Mouse (Mus musculus): ENCODE measurements at regions not wholly inside any gene's neighbourhood (a gene's known extent, or its start where the extent isn't known, plus 50 kb on each side); places are given as distances from the start of the nearest gene placed in this dataset.

DNA sequence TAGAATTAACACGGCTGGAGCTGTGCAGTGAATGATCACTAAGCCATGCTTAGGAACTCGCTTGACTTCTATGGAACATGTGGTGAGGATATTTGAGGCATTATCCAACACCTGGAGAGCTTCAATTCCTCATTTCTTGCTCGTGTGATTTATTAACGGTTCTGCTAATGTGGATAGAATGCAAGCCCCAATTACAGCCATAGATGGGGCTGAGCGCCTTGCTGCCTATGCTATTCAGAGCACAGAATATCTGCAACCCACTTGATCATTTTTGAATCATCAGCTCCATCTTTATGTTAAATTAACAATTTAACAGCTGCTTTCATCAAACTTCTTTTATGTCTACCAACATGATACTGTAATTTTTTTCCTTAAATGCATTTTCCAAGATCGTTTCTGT lies 398.7 kb downstream of the Cmpk2 start:
- H3K9ac ChIP-seq, result no peak overlapping the region
- H3K4me2 ChIP-seq, result no peak overlapping the region
- H3K27ac ChIP-seq, result no peak overlapping the region
- WGBS, result 70% methylated on average over 6 of the region's 6 CpGs
- H3K9me3 ChIP-seq, result no peaks in the 10 kb centered on the region
- no peaks in the 10 kb centered on the region for H3K27me3 ChIP-seq (replicated peaks)
- H3K36me3 ChIP-seq (replicated peaks), result no peaks in the 10 kb centered on the region
- H3K4me1 ChIP-seq, result no peaks in the 10 kb centered on the region
- H3K4me3 ChIP-seq, result no peak overlapping the region
- no peak for ATAC-seq (replicated peaks)

DNA sequence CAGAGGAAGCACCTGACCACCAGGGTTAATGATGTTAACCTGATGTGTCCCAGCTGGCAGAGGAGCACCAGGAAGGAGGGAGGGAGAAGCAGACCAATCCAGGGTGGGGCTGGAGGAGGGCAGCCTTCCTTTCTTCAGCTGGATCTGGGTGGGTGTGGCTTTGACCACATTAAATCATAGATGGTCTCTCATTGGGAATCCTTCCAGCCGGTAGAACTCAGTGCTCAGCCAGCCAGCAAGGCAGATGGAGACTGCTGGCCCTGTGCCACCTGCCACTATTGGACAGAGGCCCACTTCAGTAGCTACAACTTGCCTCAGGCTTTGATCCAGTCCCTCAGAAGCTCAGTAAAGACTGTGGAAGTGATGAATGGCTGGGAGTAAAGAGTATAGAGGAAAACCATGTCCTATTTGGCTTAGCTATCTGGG lies 386.1 kb downstream of the Cmpk2 start:
- H3K27ac ChIP-seq, result no peak overlapping the region
- WGBS, result 11% methylated on average over 1 of the region's 1 CpGs
- 0 out of 2 replicates have a peak, but pooled peaks cover 10% of the 10 kb centered on the region for H3K9me3 ChIP-seq
- no peak overlapping the region for H3K9ac ChIP-seq
- 0 out of 2 replicates have a peak, but pooled peaks have one; percentile 42 for ATAC-seq (replicated peaks)
- no peak overlapping the region for H3K4me3 ChIP-seq
- H3K27me3 ChIP-seq (replicated peaks), result no peaks in the 10 kb centered on the region
- H3K4me2 ChIP-seq, result no peak overlapping the region
- H3K4me1 ChIP-seq, result peaks cover 3% of the 10 kb centered on the region; the same call in 1 of the 2 replicates
- H3K36me3 ChIP-seq (replicated peaks), result no peaks in the 10 kb centered on the region

DNA sequence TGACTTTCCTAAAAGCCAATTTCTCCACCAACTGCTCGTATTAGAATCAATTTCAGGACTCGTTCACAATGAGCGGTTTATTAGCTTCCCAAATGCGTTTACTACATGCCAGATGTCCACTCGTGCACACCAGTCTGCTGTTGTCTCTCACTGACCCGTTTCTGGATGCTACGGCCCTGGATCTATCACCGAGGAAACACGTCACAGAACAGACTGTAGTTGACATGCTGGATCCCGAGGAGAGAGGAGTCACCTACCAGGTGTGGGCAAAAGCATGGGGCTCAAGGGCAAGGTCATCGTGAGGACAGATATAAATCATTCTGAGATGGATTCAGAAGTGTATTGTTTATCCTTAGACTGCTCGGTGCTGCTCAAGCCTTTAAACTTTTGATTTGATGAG lies 375.9 kb downstream of the Cmpk2 start:
- H3K36me3 ChIP-seq (replicated peaks), result no peaks in the 10 kb centered on the region
- H3K27me3 ChIP-seq (replicated peaks), result no peaks in the 10 kb centered on the region
- H3K4me1 ChIP-seq, result no peaks in the 10 kb centered on the region
- no peak for ATAC-seq (replicated peaks)
- 76% methylated on average over 12 of the region's 12 CpGs for WGBS
- H3K4me3 ChIP-seq, result no peak overlapping the region
- H3K4me2 ChIP-seq, result no peak overlapping the region
- no peaks in the 10 kb centered on the region for H3K9me3 ChIP-seq
- no peak overlapping the region for H3K9ac ChIP-seq
- H3K27ac ChIP-seq, result no peak overlapping the region

DNA sequence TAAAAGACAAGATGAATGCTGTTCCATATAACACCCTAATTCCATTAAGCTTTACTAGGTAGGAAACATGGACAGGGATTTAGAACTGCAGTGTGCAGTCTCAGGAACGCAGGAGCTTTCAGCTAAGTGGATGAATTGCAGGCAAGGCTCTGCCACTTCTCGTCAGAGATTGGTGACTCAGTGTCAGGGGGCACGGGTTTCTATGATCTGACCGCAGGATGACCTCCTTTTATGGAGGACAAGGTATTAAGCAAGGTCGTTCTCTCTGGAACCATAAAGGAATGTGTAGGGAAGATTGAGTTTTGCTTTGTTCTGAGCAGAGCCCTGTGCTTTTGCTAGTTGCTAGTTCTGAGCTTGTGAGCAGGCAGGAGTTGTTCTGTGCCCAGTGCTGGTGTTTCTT lies 373.7 kb downstream of the Cmpk2 start:
- Histone ChIP-seq H3K4me3 (no peak overlapping the region), H3K36me3 (replicated peaks) (no peaks in the 10 kb centered on the region), H3K4me2 (no peak overlapping the region), H3K27me3 (replicated peaks) (no peaks in the 10 kb centered on the region), H3K27ac (no peak overlapping the region), H3K9ac (no peak overlapping the region), H3K9me3 (no peaks in the 10 kb centered on the region), H3K4me1 (no peaks in the 10 kb centered on the region)
- 32% methylated on average over 5 of the region's 5 CpGs for WGBS
- ATAC-seq (replicated peaks), result no peak

DNA sequence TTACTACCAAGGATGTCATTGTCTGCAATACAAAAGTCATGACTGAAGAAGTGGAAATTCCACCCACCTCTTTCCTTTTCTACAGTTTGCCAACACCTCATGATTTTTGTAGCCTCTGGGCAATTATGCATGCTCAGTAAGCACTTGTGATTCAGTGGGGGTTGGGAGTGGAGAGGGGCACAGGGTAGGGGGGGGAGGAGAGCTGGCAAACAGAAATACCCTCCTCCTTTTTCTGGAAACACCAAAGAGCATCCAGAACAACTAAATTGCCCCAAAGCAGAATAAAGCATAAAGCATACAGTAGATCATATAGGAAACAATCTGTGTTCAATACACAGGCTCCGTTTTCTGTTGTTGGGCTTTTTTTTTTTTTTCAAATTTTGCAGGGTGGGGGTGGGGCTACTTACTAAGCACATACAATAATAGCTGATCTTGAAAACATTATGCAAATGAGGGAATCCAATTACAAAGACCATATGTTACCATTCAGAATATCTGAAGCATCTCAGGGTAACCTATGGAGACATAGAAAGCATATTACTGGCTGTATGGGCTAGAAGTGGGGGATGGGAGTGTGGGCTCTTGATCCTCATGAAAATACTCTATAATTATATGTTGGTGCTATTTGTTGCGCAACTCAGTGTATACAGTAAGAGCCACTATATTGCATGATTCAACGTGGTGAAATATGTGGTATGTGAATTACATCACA lies 352.4 kb downstream of the Cmpk2 start:
- Histone ChIP-seq H3K9me3 (no peaks in the 10 kb centered on the region), H3K4me3 (no peak overlapping the region), H3K27me3 (replicated peaks) (no peaks in the 10 kb centered on the region), H3K4me1 (peaks cover 7% of the 10 kb centered on the region; the same call in 1 of the 2 replicates), H3K27ac (no peak overlapping the region), H3K36me3 (replicated peaks) (no peaks in the 10 kb centered on the region), H3K4me2 (no peak overlapping the region), H3K9ac (no peak overlapping the region)
- no peak for ATAC-seq (replicated peaks)
- 47% methylated on average over 3 of the region's 3 CpGs for WGBS

DNA sequence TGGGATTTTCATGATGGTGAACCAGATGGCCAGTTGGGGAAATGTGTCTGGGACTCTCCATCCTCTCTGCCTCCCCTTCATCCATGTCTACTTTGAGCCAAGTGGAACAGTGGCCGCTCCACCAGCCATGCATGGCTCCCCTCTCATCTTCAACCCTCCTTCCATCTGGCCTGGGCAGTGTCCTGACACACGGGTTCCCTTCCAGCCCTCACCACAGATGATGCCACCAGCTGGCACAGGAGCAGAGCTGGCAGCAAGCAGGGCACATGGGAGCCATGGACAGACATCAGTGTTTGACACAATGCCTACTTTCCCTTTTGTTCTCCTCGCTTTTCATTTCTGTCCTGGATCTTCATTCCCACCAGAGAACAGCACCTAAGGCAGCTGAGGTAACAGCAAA lies 348.9 kb downstream of the Cmpk2 start:
- Histone ChIP-seq H3K4me2 (no peak overlapping the region), H3K4me3 (no peak overlapping the region), H3K27me3 (replicated peaks) (no peaks in the 10 kb centered on the region), H3K4me1 (peaks cover 7% of the 10 kb centered on the region; the same call in 1 of the 2 replicates), H3K9ac (no peak overlapping the region), H3K9me3 (no peaks in the 10 kb centered on the region), H3K27ac (no peak overlapping the region), H3K36me3 (replicated peaks) (no peaks in the 10 kb centered on the region)
- 86% methylated on average over 3 of the region's 3 CpGs for WGBS
- ATAC-seq (replicated peaks), result no peak

DNA sequence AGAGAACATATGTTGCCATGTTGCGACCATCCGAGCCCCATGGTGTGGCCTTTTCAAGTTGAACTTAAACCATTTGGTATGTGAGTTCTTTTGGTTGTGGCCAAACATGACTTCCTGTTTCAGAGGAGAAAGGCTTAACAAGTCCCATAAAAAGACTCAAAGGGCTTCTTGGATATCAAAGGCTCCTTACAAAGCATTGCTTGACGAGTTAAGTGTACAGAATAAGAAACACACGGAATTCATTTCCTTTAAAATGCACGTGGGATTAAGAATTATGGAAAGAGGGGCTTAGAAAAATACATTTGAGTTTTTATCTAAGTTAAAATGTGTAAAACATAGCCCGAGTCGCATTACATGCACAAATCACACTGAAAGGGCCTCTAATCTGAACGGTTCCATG lies 346.8 kb downstream of the Cmpk2 start:
- ATAC-seq (replicated peaks), result no peak
- Histone ChIP-seq H3K36me3 (replicated peaks) (no peaks in the 10 kb centered on the region), H3K4me3 (no peak overlapping the region), H3K27me3 (replicated peaks) (no peaks in the 10 kb centered on the region), H3K27ac (no peak overlapping the region), H3K9me3 (no peaks in the 10 kb centered on the region), H3K4me1 (0 out of 2 replicates have a peak, but pooled peaks cover under 1% of the 10 kb centered on the region), H3K9ac (no peak overlapping the region), H3K4me2 (no peak overlapping the region)
- 72% methylated on average over 8 of the region's 8 CpGs for WGBS

DNA sequence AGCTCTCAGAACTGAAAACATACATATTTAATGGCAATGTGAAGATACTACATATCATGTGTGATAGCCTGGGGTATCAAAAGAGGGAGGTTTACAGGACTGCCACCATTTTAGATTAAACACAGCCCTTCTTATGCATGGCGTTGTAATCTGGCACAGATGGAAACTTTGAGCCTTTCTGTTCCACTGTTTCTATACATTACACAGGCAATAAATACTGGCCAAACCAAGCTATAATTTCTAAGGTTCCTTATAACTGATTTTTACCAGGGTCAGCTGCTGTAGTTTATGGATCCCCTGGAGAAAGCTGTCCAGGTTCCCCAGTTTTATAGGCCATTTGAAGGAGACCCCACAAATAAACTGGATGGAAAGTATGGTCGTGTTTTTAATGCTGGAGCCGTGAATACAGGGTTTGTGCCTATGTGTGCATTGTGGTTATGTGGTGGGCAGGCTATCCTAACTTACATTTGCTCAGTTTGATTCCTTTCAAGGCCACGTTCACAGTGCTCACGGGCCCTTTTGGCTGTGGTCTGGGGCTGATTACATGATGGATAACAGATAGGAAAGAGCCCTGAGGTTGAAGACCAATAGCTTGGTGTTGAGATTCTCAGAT lies 341.7 kb downstream of the Cmpk2 start:
- Histone ChIP-seq H3K27me3 (replicated peaks) (no peaks in the 10 kb centered on the region), H3K36me3 (replicated peaks) (no peaks in the 10 kb centered on the region), H3K4me3 (no peak overlapping the region), H3K27ac (no peak overlapping the region), H3K9ac (no peak overlapping the region), H3K4me2 (no peak overlapping the region), H3K9me3 (no peaks in the 10 kb centered on the region), H3K4me1 (no peaks in the 10 kb centered on the region)
- 81% methylated on average over 5 of the region's 5 CpGs for WGBS
- no peak for ATAC-seq (replicated peaks)

DNA sequence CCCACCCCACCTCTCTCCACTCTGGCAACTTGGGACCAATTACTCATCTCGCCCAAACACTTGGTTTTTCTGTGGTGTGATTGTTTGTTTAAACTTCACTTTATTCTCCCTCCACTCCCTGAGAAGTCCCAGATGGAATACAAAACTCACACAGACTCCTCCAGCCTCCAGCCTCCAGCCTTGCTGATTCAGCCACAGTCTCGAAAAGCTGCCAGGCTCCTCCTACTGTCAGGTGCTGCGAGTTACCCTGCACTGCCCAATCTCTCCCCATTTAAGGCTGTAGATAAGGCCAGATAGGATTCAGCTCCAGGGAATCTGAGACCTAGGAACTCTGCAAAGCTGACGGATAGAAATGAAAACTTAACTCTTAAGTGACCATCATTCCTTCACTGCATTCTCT lies 340.7 kb downstream of the Cmpk2 start:
- Histone ChIP-seq H3K36me3 (replicated peaks) (no peaks in the 10 kb centered on the region), H3K9ac (no peak overlapping the region), H3K27ac (no peak overlapping the region), H3K4me3 (no peak overlapping the region), H3K9me3 (no peaks in the 10 kb centered on the region), H3K4me1 (no peaks in the 10 kb centered on the region), H3K4me2 (no peak overlapping the region), H3K27me3 (replicated peaks) (no peaks in the 10 kb centered on the region)
- ATAC-seq (replicated peaks), result no peak
- WGBS, result 9% methylated on average over 4 of the region's 4 CpGs

DNA sequence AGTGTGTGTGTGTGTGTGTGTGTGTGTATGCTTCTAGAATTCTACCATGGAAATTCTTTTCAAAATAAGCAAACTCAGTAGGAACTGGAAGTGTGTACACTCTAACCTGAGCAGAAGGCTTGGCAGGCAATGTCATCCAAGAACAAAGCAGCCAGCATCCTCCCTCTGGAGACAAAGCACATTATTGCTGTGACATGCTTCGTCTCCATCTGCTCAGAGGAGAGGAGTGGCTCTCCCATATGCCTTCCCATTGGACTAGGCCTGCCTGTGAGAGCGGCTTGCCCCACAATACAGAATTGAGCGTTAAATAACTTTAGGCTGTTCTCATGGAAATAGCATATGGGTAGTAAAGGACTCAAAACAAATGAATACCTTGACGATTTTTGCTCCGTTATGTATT lies 333.5 kb downstream of the Cmpk2 start:
- Histone ChIP-seq H3K4me3 (no peak overlapping the region), H3K9me3 (no peaks in the 10 kb centered on the region), H3K36me3 (replicated peaks) (no peaks in the 10 kb centered on the region), H3K27ac (no peak overlapping the region; the same call in 1 of the 2 replicates), H3K4me2 (no peak overlapping the region), H3K4me1 (peaks cover 2% of the 10 kb centered on the region; the same call in 1 of the 2 replicates), H3K9ac (no peak overlapping the region), H3K27me3 (replicated peaks) (no peaks in the 10 kb centered on the region)
- 41% methylated on average over 5 of the region's 5 CpGs for WGBS
- ATAC-seq (replicated peaks), result peak; percentile 72

DNA sequence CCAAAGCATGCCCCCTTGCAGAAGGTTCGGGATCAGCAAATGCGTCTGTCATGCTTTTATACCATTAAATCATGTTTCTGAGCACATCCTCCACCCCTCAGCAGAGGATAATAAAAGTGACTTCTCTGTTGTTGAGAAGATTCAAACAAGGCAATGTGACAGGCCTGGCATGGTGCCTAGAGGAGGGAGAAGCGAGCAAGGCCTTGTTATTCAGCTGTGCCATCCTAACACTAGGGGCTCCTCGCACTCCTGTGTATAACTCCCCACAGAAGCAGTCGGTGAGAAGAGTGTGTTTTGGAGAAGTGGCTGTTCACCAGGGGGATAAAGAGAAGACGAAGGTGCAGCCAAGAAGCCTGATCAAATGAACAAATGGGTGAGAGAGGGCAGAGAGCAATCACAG lies 330.3 kb downstream of the Cmpk2 start:
- Histone ChIP-seq H3K27me3 (replicated peaks) (no peaks in the 10 kb centered on the region), H3K9me3 (no peaks in the 10 kb centered on the region), H3K27ac (no peak overlapping the region), H3K4me3 (no peak overlapping the region), H3K4me1 (peaks cover 2% of the 10 kb centered on the region; the same call in 1 of the 2 replicates), H3K36me3 (replicated peaks) (no peaks in the 10 kb centered on the region), H3K9ac (no peak overlapping the region), H3K4me2 (no peak overlapping the region)
- ATAC-seq (replicated peaks), result no peak
- WGBS, result 51% methylated on average over 6 of the region's 6 CpGs

DNA sequence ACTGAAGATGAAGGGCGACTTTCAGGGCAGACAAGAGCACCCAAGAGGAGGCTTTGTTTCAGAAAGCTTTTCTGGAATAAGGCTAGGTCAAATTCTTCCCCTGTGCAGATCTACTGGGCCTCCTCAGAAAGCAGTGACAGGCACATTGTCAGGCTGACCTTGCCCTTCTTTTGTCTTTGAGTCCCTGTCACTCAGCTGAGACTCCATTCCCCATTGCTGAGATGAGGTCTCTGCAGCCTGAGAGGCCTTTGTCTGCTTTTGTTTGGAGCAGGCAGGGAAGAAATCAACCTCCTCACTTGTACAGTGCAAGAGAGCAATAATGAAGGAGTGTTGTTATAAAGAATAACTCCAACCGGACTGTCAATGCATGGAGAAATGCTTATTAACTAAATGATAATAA lies 327.4 kb downstream of the Cmpk2 start:
- no peak for ATAC-seq (replicated peaks)
- no peaks in the 10 kb centered on the region for H3K36me3 ChIP-seq (replicated peaks)
- WGBS, result 31% methylated on average over 2 of the region's 2 CpGs
- no peak overlapping the region for H3K4me3 ChIP-seq
- no peak overlapping the region for H3K9ac ChIP-seq
- H3K9me3 ChIP-seq, result no peaks in the 10 kb centered on the region
- no peak overlapping the region for H3K27ac ChIP-seq
- H3K4me2 ChIP-seq, result no peak overlapping the region
- H3K4me1 ChIP-seq, result no peaks in the 10 kb centered on the region
- no peaks in the 10 kb centered on the region for H3K27me3 ChIP-seq (replicated peaks)

DNA sequence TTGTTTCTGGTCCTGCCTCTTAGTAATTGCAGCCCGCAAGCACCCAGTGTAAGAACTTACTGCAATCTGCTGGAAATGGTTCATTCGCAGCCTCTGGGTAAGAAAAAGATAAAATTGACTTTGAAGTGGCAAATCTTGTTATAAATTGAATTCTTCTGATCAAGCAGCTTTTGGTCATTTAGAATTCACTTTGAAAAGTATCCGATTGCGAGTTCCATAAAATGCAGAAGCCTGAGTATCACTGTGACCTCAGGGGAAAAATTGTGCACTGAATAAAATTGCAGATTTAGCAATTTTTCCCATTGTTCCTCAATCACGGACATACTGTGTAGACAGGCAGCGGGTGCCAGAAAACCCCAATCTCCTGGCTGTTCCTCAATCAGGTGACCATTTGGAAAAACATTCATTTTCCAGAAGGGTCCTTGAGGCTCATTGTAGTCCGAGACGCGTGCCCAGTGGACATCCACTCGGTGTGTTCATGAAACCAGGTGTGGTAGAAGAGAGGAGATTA lies 320.4 kb downstream of the Cmpk2 start:
- Histone ChIP-seq H3K9me3 (no peaks in the 10 kb centered on the region), H3K9ac (no peak overlapping the region), H3K27ac (peak overlapping the region; percentile 65; the same call in 1 of the 2 replicates), H3K27me3 (replicated peaks) (no peaks in the 10 kb centered on the region), H3K36me3 (replicated peaks) (no peaks in the 10 kb centered on the region), H3K4me1 (no peaks in the 10 kb centered on the region), H3K4me2 (no peak overlapping the region), H3K4me3 (no peak overlapping the region)
- 63% methylated on average over 10 of the region's 10 CpGs for WGBS
- ATAC-seq (replicated peaks), result peak; percentile 66; the same call in 1 of the 2 replicates
